Mouse (Mus musculus) ZHBTc4 (cell line): ENCODE data around the gene Itgav.

Experiments used
- DNase-seq: peaks from one replicate; pipeline ENCODE4 v3.0.0-alpha.2; 2011; ENCODE audit warnings: low read depth, low spot score

The Itgav gene

GRCm38 (mm10) chr2:83723921-83724826, at the start of gene Itgav:
TSS of gene Itgav (plus strand) at chr2:83724397.
- peak; percentile 91 for DNase-seq

- no peak for DNase-seq
Observed at GRCm38 (mm10) chr2:83674421-83674820, 49.8 kb upstream of the Itgav start.

DNA sequence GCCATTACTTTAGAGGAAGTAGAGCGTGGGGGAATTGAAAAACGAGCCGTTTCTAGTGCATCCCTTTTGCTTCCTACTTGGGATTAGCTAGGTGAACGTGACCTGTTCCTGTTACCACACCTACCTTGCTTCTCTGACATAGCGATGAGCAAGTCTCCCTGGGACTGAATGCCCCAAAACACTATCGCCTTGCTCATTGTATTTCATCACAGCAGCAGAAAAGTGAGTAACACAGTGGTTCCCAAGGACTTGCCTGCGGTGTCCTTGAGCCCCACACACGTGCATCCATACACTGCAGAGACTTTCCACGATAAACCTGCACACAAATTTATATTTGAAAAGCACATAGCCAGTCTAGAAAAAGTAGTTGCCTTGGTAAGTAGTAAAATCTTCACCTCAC, 49.3 kb upstream of the Itgav start:
- no peak for DNase-seq

GRCm38 (mm10) chr2:83675681-83676080, 48.5 kb upstream of the Itgav start:
- no peak for DNase-seq

DNA sequence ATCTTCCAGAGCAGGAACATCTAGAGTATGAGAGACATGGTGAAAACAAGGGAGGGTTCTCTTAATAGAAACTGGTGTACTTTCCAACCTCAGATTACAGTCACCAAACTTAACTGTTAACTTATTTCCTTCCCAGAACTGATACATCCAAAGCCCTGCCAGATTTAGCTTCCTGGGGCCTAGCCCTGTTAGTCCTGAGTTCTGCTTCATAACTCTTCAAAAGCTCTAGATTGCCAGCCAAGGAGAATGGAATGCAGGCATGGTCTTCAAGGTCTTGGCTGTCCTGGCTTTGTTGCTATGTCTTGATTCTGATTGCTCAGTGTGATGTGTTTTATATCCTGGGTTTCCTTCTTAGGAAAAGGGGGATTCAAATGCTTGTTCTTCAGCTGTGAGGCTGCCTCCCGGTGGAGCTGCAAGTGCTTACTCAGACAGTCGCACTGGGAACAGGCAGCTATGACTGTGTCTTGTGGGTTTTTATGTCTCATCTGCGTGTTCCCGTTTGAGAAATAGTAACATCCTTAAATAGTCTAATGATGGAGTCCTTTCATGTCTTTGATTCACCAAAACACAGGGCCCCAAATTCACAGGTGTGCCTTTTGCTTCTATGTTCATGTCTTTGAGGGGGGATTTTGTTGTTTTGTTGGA, 47.8 kb upstream of the Itgav start:
- DNase-seq = no peak

- no peak for DNase-seq
Observed at GRCm38 (mm10) chr2:83681332-83681731, 42.9 kb upstream of the Itgav start.

DNA sequence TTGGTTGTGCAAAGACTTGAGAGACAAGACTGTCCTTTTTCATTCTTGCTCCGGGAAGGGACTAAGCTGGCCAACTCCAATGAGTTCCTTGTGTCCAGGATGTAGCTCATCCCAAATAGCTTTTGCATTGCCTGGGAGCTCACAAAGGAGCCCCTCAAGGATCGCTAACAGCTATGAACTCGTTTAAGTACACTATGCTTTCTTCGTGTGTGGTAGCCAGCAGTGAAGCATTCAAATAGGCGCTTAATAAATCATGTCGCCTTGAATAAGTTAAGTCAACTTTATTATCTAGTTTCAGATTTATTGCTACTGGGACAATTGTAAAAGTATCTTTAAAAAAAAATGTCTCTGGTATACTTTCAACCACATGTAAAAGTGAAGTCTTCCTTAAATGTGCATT, 42.4 kb upstream of the Itgav start:
- DNase-seq = no peak

DNA sequence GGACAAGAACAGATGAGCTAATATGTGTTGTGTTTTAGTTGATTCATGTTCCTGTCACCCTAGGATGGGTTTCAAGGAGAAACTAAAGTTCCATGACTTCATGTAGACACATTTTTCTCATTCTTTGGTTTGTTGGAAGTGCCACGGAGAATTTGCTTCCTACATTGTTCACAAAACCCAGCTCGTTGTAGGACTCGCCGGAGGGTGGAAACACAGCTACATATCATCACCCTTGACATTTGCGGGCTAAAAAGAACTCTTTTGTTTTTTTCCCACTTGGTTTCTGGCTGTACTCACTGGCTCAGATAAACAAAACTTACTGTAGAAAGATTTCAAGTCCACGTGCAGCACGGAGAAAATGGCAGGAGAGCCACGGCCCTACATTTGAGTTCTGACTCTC, 41.9 kb upstream of the Itgav start:
- no peak for DNase-seq

GRCm38 (mm10) chr2:83683731-83684519, 40.3 kb upstream of the Itgav start:
- no peak for DNase-seq

DNA sequence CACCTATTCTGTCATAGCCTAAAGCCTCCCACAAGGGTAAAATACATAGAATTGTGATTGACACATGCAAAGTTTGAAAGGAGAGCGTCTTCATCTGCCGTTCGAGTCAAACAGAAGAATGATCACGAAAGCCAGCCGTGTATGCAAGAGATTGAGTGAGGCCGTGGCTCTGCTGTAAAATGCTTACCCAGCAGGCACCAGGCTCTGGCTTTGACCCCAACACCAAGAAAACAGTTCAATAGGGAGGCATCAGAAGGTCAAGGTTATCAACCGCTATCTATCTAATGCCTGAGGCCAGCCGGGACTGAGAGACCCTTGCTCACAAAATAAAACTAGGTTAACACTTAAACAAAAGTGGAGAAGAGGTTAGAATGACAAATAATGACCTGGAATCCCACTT, 39.5 kb upstream of the Itgav start:
- DNase-seq = peak; percentile 17

GRCm38 (mm10) chr2:83690372-83690771, 33.8 kb upstream of the Itgav start:
- no peak for DNase-seq

DNA sequence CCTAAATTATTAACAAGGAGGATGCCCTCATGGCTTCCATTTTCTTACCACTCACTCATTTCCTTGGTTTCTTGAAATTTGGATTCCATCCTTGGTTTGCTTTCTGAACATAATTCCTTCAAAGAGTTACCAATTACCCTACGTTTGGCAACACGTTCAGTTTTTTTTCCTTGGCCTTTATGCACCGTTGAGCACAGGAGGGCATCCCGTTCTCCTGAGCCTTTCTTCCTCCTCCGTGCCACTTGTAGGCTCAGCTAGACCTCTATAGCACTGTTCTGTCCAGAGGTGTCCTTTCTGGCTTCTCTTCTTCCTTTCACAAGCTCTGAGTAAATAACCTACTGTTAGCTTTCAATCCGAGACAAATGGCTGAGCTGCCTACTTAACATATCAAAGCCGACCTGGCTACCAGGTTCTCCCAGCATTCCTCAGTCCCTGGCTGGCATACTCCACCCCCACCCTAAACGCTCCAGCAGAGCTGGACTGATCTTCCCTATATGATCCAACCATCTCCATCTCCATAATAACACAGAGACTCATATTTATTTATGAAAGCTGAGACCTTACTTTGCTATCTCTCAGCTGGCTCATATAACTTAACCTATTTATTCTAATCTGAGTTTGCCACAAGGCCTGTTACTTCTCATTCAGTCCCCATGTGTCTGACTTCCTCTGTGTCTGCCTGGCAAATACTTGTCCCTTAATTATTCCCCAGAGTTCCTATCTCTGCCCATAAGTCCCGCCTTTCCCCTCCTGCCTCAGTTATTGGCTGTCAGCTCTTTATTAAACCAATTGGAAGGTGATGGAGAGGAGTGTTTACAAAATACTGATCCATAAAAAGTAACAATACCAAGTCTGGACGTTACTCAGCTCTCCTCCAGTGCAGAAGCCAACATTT, 31.3 kb upstream of the Itgav start:
- DNase-seq = peak; percentile 92

- peak; percentile 58 for DNase-seq
Observed at GRCm38 (mm10) chr2:83694061-83694460, 30.1 kb upstream of the Itgav start.

GRCm38 (mm10) chr2:83695345-83696247, 28.6 kb upstream of the Itgav start:
- DNase-seq = no peak

- no peak for DNase-seq
Observed at GRCm38 (mm10) chr2:83698484-83698883, 25.7 kb upstream of the Itgav start.

DNA sequence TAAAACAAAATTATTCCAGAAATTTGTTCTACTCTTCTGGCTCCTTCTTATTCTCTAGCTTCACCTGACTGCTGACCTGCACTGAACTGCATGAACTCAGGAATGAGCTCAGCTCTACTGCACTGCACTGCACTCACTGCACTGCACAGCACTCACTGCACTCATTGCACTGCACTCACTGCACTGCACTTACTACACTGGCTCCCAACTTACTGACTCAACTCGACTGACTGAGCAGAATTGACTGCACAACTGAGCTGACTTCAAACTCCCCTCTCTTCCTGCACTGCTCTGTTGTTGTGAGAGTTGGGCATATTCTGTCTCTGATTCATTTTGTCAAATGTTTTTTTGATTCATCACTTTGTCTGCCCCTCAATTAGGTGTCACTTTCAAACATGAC, 24.9 kb upstream of the Itgav start:
- no peak for DNase-seq

- no peak for DNase-seq
Observed at GRCm38 (mm10) chr2:83700667-83701066, 23.5 kb upstream of the Itgav start.

- DNase-seq = no peak
Observed at GRCm38 (mm10) chr2:83702411-83702810, 21.8 kb upstream of the Itgav start.

GRCm38 (mm10) chr2:83705580-83706158, 18.5 kb upstream of the Itgav start:
- no peak for DNase-seq
